Mouse (Mus musculus) yolk sac, embryonic 10.5 days (tissue): ENCODE results near the gene Ttc36.

ENCODE experiments used
- DNase-seq: peaks from one replicate; pipeline ENCODE4 v3.0.0-alpha.2; 2017; ENCODE audit warnings: low spot score

Ttc36 gene

GRCm38 (mm10) chr9:44802808-44803450, at the start of gene Ttc36:
TSS of gene Ttc36 (minus strand) at chr9:44803072.
- DNase-seq = peak; percentile 67

GRCm38 (mm10) chr9:44847446-44847845, 44.6 kb upstream of the Ttc36 start:
- no peak for DNase-seq

GRCm38 (mm10) chr9:44841241-44841640, 38.4 kb upstream of the Ttc36 start:
- DNase-seq = no peak

GRCm38 (mm10) chr9:44836439-44836838, 33.6 kb upstream of the Ttc36 start:
- peak; percentile 47 for DNase-seq

GRCm38 (mm10) chr9:44832356-44832755, 29.5 kb upstream of the Ttc36 start:
- no peak for DNase-seq

- no peak for DNase-seq
These were observed 27.6 kb upstream of the Ttc36 start for GRCm38 (mm10) chr9:44830506-44830905.

- no peak for DNase-seq
These were observed 26.1 kb upstream of the Ttc36 start for GRCm38 (mm10) chr9:44828944-44829343.

- DNase-seq = no peak
These were observed 23.8 kb upstream of the Ttc36 start for GRCm38 (mm10) chr9:44826660-44827059.

GRCm38 (mm10) chr9:44819920-44820827, 17.3 kb upstream of the Ttc36 start:
- DNase-seq = no peak

GRCm38 (mm10) chr9:44817522-44817921, 14.7 kb upstream of the Ttc36 start:
- DNase-seq = no peak

GRCm38 (mm10) chr9:44814179-44814578, 11.3 kb upstream of the Ttc36 start:
- no peak for DNase-seq

- DNase-seq = no peak
These were observed 7.4 kb upstream of the Ttc36 start for GRCm38 (mm10) chr9:44810316-44810715.

GRCm38 (mm10) chr9:44807778-44808177, 4.9 kb upstream of the Ttc36 start:
- DNase-seq = no peak

- DNase-seq = no peak
These were observed 4.3 kb upstream of the Ttc36 start for GRCm38 (mm10) chr9:44807141-44807540.

- DNase-seq = no peak
These were observed 2.7 kb upstream of the Ttc36 start for GRCm38 (mm10) chr9:44805536-44805935.

- no peak for DNase-seq
These were observed 1.8 kb upstream of the Ttc36 start for GRCm38 (mm10) chr9:44804678-44805077.

GRCm38 (mm10) chr9:44801669-44802068, 1.2 kb downstream of the Ttc36 start:
- DNase-seq = no peak

GRCm38 (mm10) chr9:44799958-44800324, 2.9 kb downstream of the Ttc36 start:
- DNase-seq = no peak

- peak; percentile 91 for DNase-seq
These were observed 3.5 kb downstream of the Ttc36 start, which contains the start of gene Tmem25 for GRCm38 (mm10) chr9:44799102-44799957. TSS of gene Tmem25 (minus strand) at chr9:44799307.

GRCm38 (mm10) chr9:44798298-44798697, 4.6 kb downstream of the Ttc36 start:
- DNase-seq = no peak

GRCm38 (mm10) chr9:44792842-44793241, 10.0 kb downstream of the Ttc36 start:
- DNase-seq = no peak
